Mouse (Mus musculus) embryonic facial prominence, embryonic 15.5 days (tissue): ENCODE results near the gene Rab5a. TPM values are rescaled to one million over a fixed set of nuclear protein-coding genes. Genes with fewer than 3 reads are reported as not detected.

Experiments used
- ATAC-seq: fragments of 200-750 bp; cut with Nextera tagmentation; 2 replicates; pipeline ENCODE4 v1.8.0; 2017; ENCODE audit warnings: low read depth, moderate TSS enrichment; ENCODE audit not compliant: insufficient number of reproducible peaks, low FRiP score, low TSS enrichment
- H3K27ac ChIP-seq: fragments of 300-500 bp; sonication (generic); replicated peaks from 2 replicates; pipeline ENCODE4 v1.5.1; 2015; ENCODE audit warnings: mild to moderate bottlenecking, inconsistent platforms
- H3K27me3 ChIP-seq: fragments of 300-500 bp; sonication (generic); 2 replicates; pipeline ENCODE4 v1.6.1; 2015; ENCODE audit warnings: inconsistent platforms
- H3K36me3 ChIP-seq: fragments of 300-500 bp; sonication (generic); 2 replicates; pipeline ENCODE4 v1.6.1; 2015; ENCODE audit warnings: mild to moderate bottlenecking, inconsistent platforms
- H3K4me1 ChIP-seq: fragments of 300-500 bp; sonication (generic); 2 replicates; pipeline ENCODE4 v1.6.1; 2015; ENCODE audit warnings: inconsistent platforms
- H3K4me2 ChIP-seq: fragments of 300-500 bp; sonication (generic); replicated peaks from 2 replicates; pipeline ENCODE4 v1.6.1; 2015; ENCODE audit warnings: mild to moderate bottlenecking, inconsistent platforms
- H3K4me3 ChIP-seq: fragments of 300-500 bp; sonication (generic); replicated peaks from 2 replicates; pipeline ENCODE4 v1.5.1; 2015; ENCODE audit warnings: mild to moderate bottlenecking, inconsistent platforms
- H3K9ac ChIP-seq: fragments of 300-500 bp; sonication (generic); 2 replicates; pipeline ENCODE4 v1.6.1; 2015; ENCODE audit warnings: inconsistent platforms
- H3K9me3 ChIP-seq: fragments of 300-500 bp; sonication (generic); replicated peaks from 2 replicates; pipeline ENCODE4 v1.6.1; 2016; ENCODE audit warnings: inconsistent platforms
- WGBS: fragments of 180-500 bp; shearing (Covaris S2); methylation state at CpG from one replicate; pipeline ENCODE4 v1.1.7; 2015; 5-methylcytosine and 5-hydroxymethylcytosine counted together
- polyA plus RNA-seq: library from polyadenylated mRNA; unstranded; fragments of >200 nt; fragmentation: Nextera tagmentation; extraction: Ambion mirVana; gene quantifications from 2 replicates; pipeline ENCODE4 v1.2.1, GENCODE M21; 2015

The Rab5a gene
- polyA plus RNA-seq = 86.6 and 86.7 TPM in 2 replicates

GRCm38 (mm10) chr17:53478858-53479603, at the start of gene Rab5a:
Gene Rab5a, plus strand, starts transcription at chr17:53479234.
- H3K4me1 ChIP-seq = peaks cover 16% of the 10 kb centered on the region
- peak; percentile 96 for ATAC-seq
- peak within 1 kb of the TSS; percentile 66 for H3K4me2 ChIP-seq
- WGBS = under 1% methylated on average over 67 of the region's 82 CpGs
- H3K36me3 ChIP-seq = no peaks in the 10 kb centered on the region
- peak within 1 kb of the TSS; percentile 86 for H3K9ac ChIP-seq
- H3K4me3 ChIP-seq = peak within 1 kb of the TSS; percentile 92
- peak within 1 kb of the TSS; percentile 99 for H3K27ac ChIP-seq
- H3K27me3 ChIP-seq = no peaks in the 10 kb centered on the region
- H3K9me3 ChIP-seq = no peaks in the 10 kb centered on the region

- no peak overlapping the region for H3K4me2 ChIP-seq
- no peaks in the 10 kb centered on the region for H3K27me3 ChIP-seq
- no peak overlapping the region for H3K9ac ChIP-seq
- H3K9me3 ChIP-seq = no peaks in the 10 kb centered on the region
- H3K36me3 ChIP-seq = no peaks in the 10 kb centered on the region
- ATAC-seq = no peak
- H3K4me1 ChIP-seq = no peaks in the 10 kb centered on the region
- WGBS = 78% methylated on average over 2 of the region's 2 CpGs
- H3K27ac ChIP-seq = no peak overlapping the region
- no peak overlapping the region for H3K4me3 ChIP-seq
Measured at GRCm38 (mm10) chr17:53456152-53456551, 22.9 kb upstream of the Rab5a start.

- no peak overlapping the region for H3K9ac ChIP-seq
- H3K4me3 ChIP-seq = no peak overlapping the region
- no peaks in the 10 kb centered on the region for H3K9me3 ChIP-seq
- no peak overlapping the region for H3K27ac ChIP-seq
- H3K36me3 ChIP-seq = no peaks in the 10 kb centered on the region
- ATAC-seq = no peak
- H3K4me2 ChIP-seq = no peak overlapping the region
- 77% methylated on average over 1 of the region's 1 CpGs for WGBS
- H3K4me1 ChIP-seq = no peaks in the 10 kb centered on the region
- H3K27me3 ChIP-seq = no peaks in the 10 kb centered on the region
Measured at GRCm38 (mm10) chr17:53456742-53457141, 22.3 kb upstream of the Rab5a start.

GRCm38 (mm10) chr17:53462603-53463495, 16.2 kb upstream of the Rab5a start, which contains the start of gene Efhb:
Gene Efhb, minus strand, starts transcription at chr17:53463321.
- ATAC-seq = peak; percentile 91
- H3K27me3 ChIP-seq = no peaks in the 10 kb centered on the region
- H3K36me3 ChIP-seq = no peaks in the 10 kb centered on the region
- H3K9me3 ChIP-seq = no peaks in the 10 kb centered on the region
- peak within 1 kb of the TSS; percentile 45 for H3K4me3 ChIP-seq
- no peak within 1 kb of the TSS for H3K9ac ChIP-seq
- 21% methylated on average over 26 of the region's 26 CpGs for WGBS
- peaks cover 4% of the 10 kb centered on the region; the same call in 1 of the 2 replicates for H3K4me1 ChIP-seq
- H3K4me2 ChIP-seq = peak within 1 kb of the TSS; percentile 60
- H3K27ac ChIP-seq = no peak within 1 kb of the TSS

GRCm38 (mm10) chr17:53463496-53463840, 15.6 kb upstream of the Rab5a start:
- H3K4me1 ChIP-seq = peaks cover 4% of the 10 kb centered on the region; the same call in 1 of the 2 replicates
- 17% methylated on average over 7 of the region's 9 CpGs for WGBS
- peak overlapping the region; percentile 45 for H3K4me3 ChIP-seq
- peak overlapping the region; percentile 60 for H3K4me2 ChIP-seq
- no peak overlapping the region for H3K27ac ChIP-seq
- H3K27me3 ChIP-seq = no peaks in the 10 kb centered on the region
- no peak for ATAC-seq
- H3K9ac ChIP-seq = no peak overlapping the region
- no peaks in the 10 kb centered on the region for H3K9me3 ChIP-seq
- no peaks in the 10 kb centered on the region for H3K36me3 ChIP-seq

- Histone ChIP-seq H3K36me3 (no peaks in the 10 kb centered on the region), H3K27ac (no peak overlapping the region), H3K4me3 (no peak overlapping the region), H3K27me3 (no peaks in the 10 kb centered on the region), H3K9me3 (no peaks in the 10 kb centered on the region), H3K4me2 (no peak overlapping the region), H3K4me1 (peaks cover 4% of the 10 kb centered on the region; the same call in 1 of the 2 replicates), H3K9ac (no peak overlapping the region)
- ATAC-seq = no peak
- 60% methylated on average over 4 of the region's 4 CpGs for WGBS
Measured at GRCm38 (mm10) chr17:53465569-53465968, 13.5 kb upstream of the Rab5a start.

- Histone ChIP-seq H3K36me3 (no peaks in the 10 kb centered on the region), H3K27ac (no peak overlapping the region), H3K4me1 (no peaks in the 10 kb centered on the region), H3K9me3 (no peaks in the 10 kb centered on the region), H3K27me3 (no peaks in the 10 kb centered on the region), H3K9ac (no peak overlapping the region), H3K4me3 (no peak overlapping the region), H3K4me2 (no peak overlapping the region)
- no peak for ATAC-seq
Measured at GRCm38 (mm10) chr17:53468697-53469096, 10.3 kb upstream of the Rab5a start.

- WGBS = 9% methylated on average over 15 of the region's 15 CpGs
- Histone ChIP-seq H3K9me3 (no peaks in the 10 kb centered on the region), H3K27ac (peak overlapping the region; percentile 99), H3K4me2 (peak overlapping the region; percentile 66), H3K9ac (peak overlapping the region; percentile 47), H3K36me3 (no peaks in the 10 kb centered on the region), H3K4me1 (peaks cover 16% of the 10 kb centered on the region), H3K27me3 (no peaks in the 10 kb centered on the region), H3K4me3 (peak overlapping the region; percentile 92)
- no peak for ATAC-seq
Measured at GRCm38 (mm10) chr17:53478066-53478857, 772 bp upstream of the Rab5a start.

GRCm38 (mm10) chr17:53479604-53480041, 589 bp downstream of the Rab5a start:
- Histone ChIP-seq H3K9ac (peak overlapping the region; percentile 86), H3K27me3 (no peaks in the 10 kb centered on the region), H3K36me3 (peaks cover 4% of the 10 kb centered on the region), H3K9me3 (no peaks in the 10 kb centered on the region), H3K4me2 (peak overlapping the region; percentile 62), H3K4me3 (peak overlapping the region; percentile 92), H3K4me1 (peaks cover 16% of the 10 kb centered on the region), H3K27ac (peak overlapping the region; percentile 99)
- peak; percentile 0; the same call in 1 of the 2 replicates for ATAC-seq
- WGBS = under 1% methylated on average over 33 of the region's 33 CpGs

GRCm38 (mm10) chr17:53480433-53480832, 1.4 kb downstream of the Rab5a start:
- ATAC-seq = no peak
- Histone ChIP-seq H3K36me3 (peaks cover 6% of the 10 kb centered on the region), H3K4me3 (peak overlapping the region; percentile 92)

More at GRCm38 (mm10) chr17:53480433-53480832, 1.4 kb downstream of the Rab5a start:
- H3K27ac ChIP-seq = peak overlapping the region; percentile 99; the same call in 1 of the 2 replicates
- peak overlapping the region; percentile 62 for H3K4me2 ChIP-seq
- WGBS = 44% methylated on average over 7 of the region's 7 CpGs
- H3K9me3 ChIP-seq = no peaks in the 10 kb centered on the region
- H3K9ac ChIP-seq = no peak overlapping the region
- H3K4me1 ChIP-seq = peaks cover 16% of the 10 kb centered on the region
- H3K27me3 ChIP-seq = no peaks in the 10 kb centered on the region
